Mouse (Mus musculus) right cerebral cortex, adult 2 months (tissue): Measurements from ENCODE around the gene Irf2bp2.
A peak's percentile ranks its signal among the peaks of the same experiment; 100 is the strongest.
"Not testable (repeated sequence)": the region's sequence is repeated elsewhere in the genome, so short reads cannot be mapped to it uniquely, and the experiment has no call there.

Experiments
- DNase-seq, 2 experiments: peaks; one replicate each; pipeline ENCODE4 v3.0.0; 2021 to 2022; ENCODE audit warnings: low spot score in 2 of 2

Gene Irf2bp2

GRCm38 (mm10) chr8:126602641-126603040 is 8.9 kb upstream of the Irf2bp2 start:
- DNase-seq, result no peak

- no peak for DNase-seq
Measured at GRCm38 (mm10) chr8:126601325-126601724, 7.5 kb upstream of the Irf2bp2 start.

GRCm38 (mm10) chr8:126600816-126601243 is 7.0 kb upstream of the Irf2bp2 start:
- DNase-seq, result no peak

GRCm38 (mm10) chr8:126600388-126600787 is 6.6 kb upstream of the Irf2bp2 start:
- not testable (repeated sequence) for DNase-seq

GRCm38 (mm10) chr8:126599297-126599696 is 5.5 kb upstream of the Irf2bp2 start:
- DNase-seq, result no peak

- no peak for DNase-seq
Measured at GRCm38 (mm10) chr8:126598218-126598617, 4.4 kb upstream of the Irf2bp2 start.

GRCm38 (mm10) chr8:126596721-126597120 is 2.9 kb upstream of the Irf2bp2 start:
- DNase-seq, result no peak

- peak; percentile 89 to 90 for DNase-seq
Measured at GRCm38 (mm10) chr8:126596097-126596634, 2.4 kb upstream of the Irf2bp2 start.

GRCm38 (mm10) chr8:126595204-126596061 is 1.6 kb upstream of the Irf2bp2 start:
- DNase-seq, result peak; percentile 39 to 59

- DNase-seq, result peak; percentile 97 to 100
Measured at GRCm38 (mm10) chr8:126594481-126595000, 755 bp upstream of the Irf2bp2 start.

- peak in 1 of 2 experiments; percentile 41 for DNase-seq
Measured at GRCm38 (mm10) chr8:126592771-126593571, 815 bp downstream of the Irf2bp2 start.

- no peak for DNase-seq
Measured at GRCm38 (mm10) chr8:126592381-126592770, 1.4 kb downstream of the Irf2bp2 start.

- peak in 1 of 2 experiments; percentile 51 for DNase-seq
Measured at GRCm38 (mm10) chr8:126591821-126592268, 1.9 kb downstream of the Irf2bp2 start.

GRCm38 (mm10) chr8:126591141-126591820 is 2.5 kb downstream of the Irf2bp2 start:
- DNase-seq, result peak in 1 of 2 experiments; percentile 47

- no peak for DNase-seq
Measured at GRCm38 (mm10) chr8:126590599-126590998, 3.2 kb downstream of the Irf2bp2 start.

GRCm38 (mm10) chr8:126590024-126590529 is 3.7 kb downstream of the Irf2bp2 start:
- DNase-seq, result peak in 1 of 2 experiments; percentile 50

- no peak for DNase-seq
Measured at GRCm38 (mm10) chr8:126589507-126590023, 4.2 kb downstream of the Irf2bp2 start.

- no peak for DNase-seq
Measured at GRCm38 (mm10) chr8:126588636-126589506, 4.9 kb downstream of the Irf2bp2 start.

- no peak for DNase-seq
Measured at GRCm38 (mm10) chr8:126587836-126588503, 5.8 kb downstream of the Irf2bp2 start.
